Mouse (Mus musculus) kidney, adult 2 months (tissue): Measurements from ENCODE around the gene Trio.

Experiments used
- CTCF ChIP-seq: fragments of 200-500 bp; conservative IDR thresholded peaks from 2 replicates; pipeline ENCODE4 v1.5.1; 2011; ENCODE audit warnings: low read depth, mild to moderate bottlenecking, control low read depth, low read length, moderate library complexity, mixed read lengths; ENCODE audit not compliant: insufficient read depth, insufficient read length
- POLR2A ChIP-seq: fragments of 200-500 bp; IDR thresholded peaks from one replicate; pipeline ENCODE4 v1.6.1; 2011; ENCODE audit warnings: low read depth, low read length, control low read depth

GRCm38 (mm10) chr15:27752677-27753342, 272.8 kb downstream of the Trio start:
- TF ChIP-seq POLR2A (no peak), CTCF (no peak)
